Mouse (Mus musculus): ENCODE data around the gene Hacd4.
A peak's percentile ranks its signal among the peaks of the same experiment; 100 is the strongest.

Hacd4 gene

GRCm38 (mm10) chr4:88438326-88438989 is at the start of gene Hacd4:
Hacd4 (minus strand) TSS chr4:88438928.
- peak; percentile 75 for DNase-seq (ENCODE audit: low spot score)

DNA sequence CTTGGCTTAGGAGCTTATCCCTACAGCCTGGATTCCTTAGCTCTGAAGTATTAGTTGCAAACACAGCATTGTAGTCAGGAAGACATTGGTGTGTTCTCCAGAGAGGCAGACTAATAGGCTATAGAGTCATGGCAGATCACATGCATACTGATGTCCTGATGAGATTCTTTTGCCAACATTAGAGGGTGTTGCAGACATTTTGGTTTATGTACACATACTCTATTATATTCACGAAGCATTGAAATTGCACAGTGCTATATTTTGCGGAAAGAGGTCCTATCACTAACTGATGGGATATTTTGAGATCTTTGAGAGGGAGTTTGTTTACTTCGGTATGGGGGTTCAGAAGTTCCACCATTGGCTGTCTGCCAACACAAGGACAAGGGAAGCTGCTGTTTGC is 49.4 kb upstream of the Hacd4 start:
- no peak for DNase-seq (ENCODE audit: low spot score)

DNA sequence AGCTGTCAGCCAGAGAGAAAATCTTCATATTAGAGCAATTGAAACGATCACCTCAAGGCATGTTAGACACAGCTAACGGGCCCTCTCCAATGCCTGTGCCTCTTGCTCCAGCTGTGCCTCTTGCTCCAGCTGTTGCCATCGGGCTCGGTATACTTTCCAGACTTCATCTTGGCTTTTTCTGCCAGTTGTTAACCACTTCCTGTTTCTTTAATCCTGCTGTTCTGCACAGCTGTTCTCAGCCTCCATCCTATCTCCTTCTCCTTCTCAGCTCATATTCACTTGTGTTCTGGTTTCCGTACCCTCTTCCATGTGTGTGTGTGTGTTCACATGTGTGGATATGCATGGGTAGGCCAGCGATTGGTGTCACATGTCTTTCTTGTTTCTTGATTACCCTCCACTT is 41.4 kb upstream of the Hacd4 start:
- DNase-seq (ENCODE audit: low spot score) = no peak

DNA sequence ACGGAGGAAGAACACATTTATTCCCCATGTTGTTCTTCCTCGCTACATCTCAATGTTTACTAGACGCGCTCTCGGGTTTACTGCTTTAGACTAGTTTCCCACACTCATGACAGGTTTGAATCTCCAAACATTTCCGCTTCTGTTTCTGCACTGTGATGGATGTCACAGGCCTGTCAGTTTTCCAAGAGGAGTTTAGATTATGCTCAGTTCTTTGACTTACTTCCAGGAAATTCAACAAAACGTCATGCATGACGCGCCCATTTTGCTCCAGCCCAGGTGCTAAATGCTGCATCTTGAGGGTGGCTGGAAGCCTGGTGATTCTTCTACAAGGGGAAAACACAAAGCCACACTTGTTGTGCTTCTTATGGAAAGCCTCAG is 40.1 kb upstream of the Hacd4 start:
- DNase-seq (ENCODE audit: low spot score) = no peak

DNA sequence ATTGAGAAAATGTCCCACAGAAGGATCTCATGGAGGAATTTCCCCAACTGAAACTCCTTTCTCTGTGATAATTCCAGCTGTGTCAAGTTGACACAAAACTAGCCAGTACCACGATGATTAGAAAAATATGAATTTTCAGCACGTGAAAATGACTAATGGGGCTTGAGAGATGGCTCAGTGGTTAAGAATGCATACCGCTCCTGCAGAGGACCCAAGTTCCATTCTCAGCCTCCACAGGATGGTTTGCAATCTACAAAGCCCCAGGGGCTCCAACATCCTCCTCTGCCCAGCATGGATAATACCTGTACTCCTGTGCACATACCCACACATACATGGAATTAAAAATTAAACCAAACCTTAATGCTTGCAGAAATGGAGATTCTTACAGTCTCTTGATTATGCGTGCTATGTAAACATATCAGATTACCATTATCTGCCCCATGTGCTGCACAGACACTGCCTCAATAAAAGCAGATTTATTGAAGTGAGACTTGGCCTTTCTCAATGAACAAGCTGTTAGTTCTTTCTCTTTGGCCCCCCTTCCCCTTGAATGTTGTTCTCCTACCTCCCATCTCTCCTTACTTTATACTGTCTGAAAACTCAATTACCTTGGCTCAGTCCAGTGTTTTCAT is 39.6 kb upstream of the Hacd4 start:
- peak; percentile 8 for DNase-seq (ENCODE audit: low spot score)

- peak; percentile 15 for DNase-seq (ENCODE audit: low spot score)
Observed at GRCm38 (mm10) chr4:88476511-88477210, 37.9 kb upstream of the Hacd4 start.

DNA sequence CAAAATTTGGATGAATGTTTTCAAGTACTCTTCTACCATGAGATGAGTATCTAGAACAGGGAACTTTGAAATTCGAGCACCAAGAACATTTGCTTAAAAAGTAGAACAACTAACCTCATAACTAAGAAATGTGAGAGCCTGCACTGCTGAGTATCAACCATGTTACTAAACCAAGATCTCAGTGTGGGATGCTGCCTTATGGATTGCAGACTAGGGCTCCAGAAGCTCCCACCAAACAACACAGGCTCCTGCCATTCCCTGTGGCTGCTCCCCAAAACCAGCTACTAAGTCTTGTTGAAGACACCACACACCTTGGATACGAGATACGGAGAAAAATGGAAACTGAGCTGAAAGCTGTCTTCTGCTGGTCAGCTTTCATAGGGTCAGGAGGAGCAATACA is 37.4 kb upstream of the Hacd4 start:
- no peak for DNase-seq (ENCODE audit: low spot score)

- no peak for DNase-seq (ENCODE audit: low spot score)
Observed at GRCm38 (mm10) chr4:88471528-88471927, 32.8 kb upstream of the Hacd4 start.

DNA sequence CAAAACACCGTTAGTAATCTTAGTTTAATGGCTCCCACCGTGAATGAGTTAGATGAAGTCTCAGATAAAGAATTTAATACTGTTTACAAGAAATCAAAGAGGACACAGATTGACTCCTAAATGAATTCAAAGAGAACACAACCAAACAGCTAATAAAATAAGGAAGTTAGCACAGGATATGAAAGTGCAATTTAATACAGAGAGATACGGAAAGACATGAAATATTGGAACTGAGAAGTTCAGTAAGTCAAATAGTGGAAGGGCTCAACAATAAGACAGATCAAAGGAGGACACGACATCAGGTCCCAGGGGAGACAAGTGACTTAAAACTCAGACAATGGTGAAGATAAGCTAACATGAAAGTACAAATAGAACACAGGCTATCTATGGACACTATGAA is 25.8 kb upstream of the Hacd4 start:
- DNase-seq (ENCODE audit: low spot score) = no peak

DNA sequence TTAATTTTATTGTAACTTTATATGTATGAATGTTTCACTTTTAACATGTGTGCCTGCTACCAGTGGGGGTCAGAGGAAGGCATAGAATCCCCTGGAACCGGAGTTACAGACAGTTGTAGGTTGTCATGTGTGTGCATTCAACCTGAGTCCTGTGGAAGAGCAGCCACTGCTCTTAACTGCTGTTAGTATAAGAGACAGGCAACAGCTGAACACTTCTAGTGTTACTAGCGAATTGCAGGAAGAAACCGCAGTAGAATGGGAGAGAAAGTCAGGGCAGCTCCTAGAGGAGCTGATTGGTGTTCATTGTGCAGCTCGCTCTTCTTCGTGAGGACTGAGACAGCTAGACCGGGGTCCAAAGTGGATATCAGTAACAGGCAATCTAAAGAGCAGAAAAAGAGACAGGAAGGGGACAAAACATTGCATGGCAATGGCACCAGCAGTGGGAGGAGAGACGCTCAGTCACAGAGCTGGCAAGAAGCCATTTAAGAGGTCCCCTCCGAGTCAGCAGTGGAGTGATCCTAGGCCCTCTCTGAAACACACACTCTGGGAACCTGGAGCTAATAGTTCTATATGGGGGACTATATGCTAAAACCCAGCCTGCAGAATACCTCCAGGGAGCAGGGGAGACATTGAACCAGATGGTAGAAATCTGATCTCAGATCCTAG is 24.4 kb upstream of the Hacd4 start:
- no peak for DNase-seq (ENCODE audit: low spot score)

GRCm38 (mm10) chr4:88462501-88462900 is 23.8 kb upstream of the Hacd4 start:
- no peak for DNase-seq (ENCODE audit: low spot score)

DNA sequence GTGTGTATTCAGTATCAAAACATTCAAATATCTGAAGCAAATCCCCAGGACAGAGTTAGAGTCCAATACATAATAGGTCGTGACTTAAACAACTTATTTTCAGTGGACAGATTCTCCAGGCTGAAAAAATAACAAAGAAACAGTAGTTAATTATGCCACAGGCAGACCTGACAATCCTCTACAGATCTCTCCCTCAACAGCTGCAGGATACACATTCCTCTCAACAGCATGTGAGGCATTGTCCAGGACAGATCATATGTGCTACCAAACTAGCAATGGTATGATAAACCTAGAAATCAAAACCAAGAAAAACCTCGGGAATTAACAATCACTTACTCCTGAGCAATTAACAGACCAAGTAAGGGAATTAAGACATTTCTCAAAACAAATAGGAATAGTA is 22.6 kb upstream of the Hacd4 start:
- no peak for DNase-seq (ENCODE audit: low spot score)

- no peak for DNase-seq (ENCODE audit: low spot score)
Observed at GRCm38 (mm10) chr4:88458673-88459072, 19.9 kb upstream of the Hacd4 start.

DNA sequence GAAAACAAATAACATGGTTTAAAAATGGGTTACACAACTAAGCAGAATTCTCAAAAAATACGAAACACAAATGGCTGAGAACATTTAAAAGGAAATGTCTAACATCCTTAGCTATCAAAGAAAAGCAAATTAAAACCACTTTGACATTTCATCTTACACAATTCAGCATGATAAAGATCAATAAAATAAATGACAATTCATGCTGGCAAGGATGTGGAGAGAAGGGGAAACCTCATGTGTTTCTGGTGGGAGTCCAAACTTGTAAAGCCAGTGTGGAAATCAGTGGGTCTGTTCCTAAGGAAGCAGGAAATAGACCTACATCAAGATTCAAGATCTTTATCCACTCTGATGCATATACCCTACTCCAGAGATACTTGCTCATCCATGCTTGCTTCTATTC is 19.4 kb upstream of the Hacd4 start:
- DNase-seq (ENCODE audit: low spot score) = no peak

DNA sequence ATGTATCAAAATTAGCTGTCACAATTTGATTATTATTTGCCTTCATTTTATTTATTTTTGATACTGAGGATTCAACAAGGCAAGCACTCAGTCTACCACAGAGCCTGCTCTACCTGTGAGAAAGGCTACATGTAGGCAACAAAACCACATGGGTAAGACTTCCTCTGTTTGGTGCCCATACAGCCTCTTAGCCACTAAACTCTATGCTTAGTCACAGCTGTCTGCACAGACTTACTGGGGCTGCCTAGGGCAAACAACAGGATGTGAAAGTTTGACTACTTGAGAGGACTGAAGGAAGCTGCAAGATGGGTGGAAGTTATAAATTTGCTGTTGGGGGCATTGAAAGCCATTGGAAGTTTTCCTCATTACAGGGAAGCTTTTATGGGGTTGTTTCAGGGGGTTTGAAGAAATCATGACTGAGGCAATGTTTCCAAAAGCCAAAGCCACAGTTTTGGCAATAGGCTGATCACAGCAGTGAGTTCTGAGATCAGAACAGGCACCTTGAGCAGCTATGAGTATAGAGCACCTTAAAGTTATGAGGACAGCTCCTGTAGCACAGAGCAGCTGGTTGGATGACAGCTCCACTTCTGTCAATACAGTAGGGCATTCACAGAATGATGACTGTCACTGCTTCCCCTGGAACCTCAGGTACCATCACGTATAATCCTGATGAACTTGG is 11.5 kb upstream of the Hacd4 start:
- DNase-seq (ENCODE audit: low spot score) = no peak

GRCm38 (mm10) chr4:88448976-88449375 is 10.2 kb upstream of the Hacd4 start:
- no peak for DNase-seq (ENCODE audit: low spot score)

- DNase-seq (ENCODE audit: low spot score) = no peak
Observed at GRCm38 (mm10) chr4:88440814-88441213, 2.1 kb upstream of the Hacd4 start.

GRCm38 (mm10) chr4:88439669-88440123 is 968 bp upstream of the Hacd4 start:
- DNase-seq (ENCODE audit: low spot score) = no peak

GRCm38 (mm10) chr4:88438990-88439329 is 232 bp upstream of the Hacd4 start:
- no peak for DNase-seq (ENCODE audit: low spot score)

- DNase-seq (ENCODE audit: low spot score) = no peak
Observed at GRCm38 (mm10) chr4:88437917-88438316, 811 bp downstream of the Hacd4 start.

- DNase-seq (ENCODE audit: low spot score) = no peak
Observed at GRCm38 (mm10) chr4:88437166-88437565, 1.6 kb downstream of the Hacd4 start.

DNA sequence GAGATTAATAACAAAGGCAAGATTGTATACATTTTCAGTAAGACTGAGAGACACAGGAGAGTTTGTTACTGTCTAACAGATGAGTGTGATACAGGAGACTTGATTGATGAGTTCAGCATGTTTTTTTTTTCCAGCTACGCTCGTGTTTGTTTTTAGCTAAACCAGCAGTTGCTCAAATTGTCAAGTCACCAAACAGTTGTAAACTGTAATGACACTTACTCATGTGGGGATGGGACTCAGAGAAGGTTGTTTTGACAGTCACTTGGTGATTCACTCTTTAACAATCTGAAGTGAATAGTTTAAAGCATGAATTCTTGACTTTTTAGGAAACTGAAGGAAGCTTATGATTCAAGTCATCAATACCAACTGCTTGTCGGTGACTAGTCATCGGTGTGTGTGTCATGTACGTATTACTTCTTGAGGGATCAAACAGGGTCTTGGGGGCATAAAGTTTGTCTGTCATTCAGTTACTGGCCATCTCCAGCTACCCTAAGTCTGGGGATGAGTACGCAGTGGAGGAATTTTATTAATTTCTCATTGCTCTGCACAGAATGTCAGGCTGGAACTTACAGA is 2.0 kb downstream of the Hacd4 start:
- no peak for DNase-seq (ENCODE audit: low spot score)
